Mouse (Mus musculus): Measurements from ENCODE around the gene Kcnk13. TPM values are rescaled to one million over a fixed set of nuclear protein-coding genes. Genes with fewer than 3 reads are reported as not detected.

Kcnk13 gene
- not detected for polyA plus RNA-seq (2012; fragmentation: generic; extraction: Trizol)

DNA sequence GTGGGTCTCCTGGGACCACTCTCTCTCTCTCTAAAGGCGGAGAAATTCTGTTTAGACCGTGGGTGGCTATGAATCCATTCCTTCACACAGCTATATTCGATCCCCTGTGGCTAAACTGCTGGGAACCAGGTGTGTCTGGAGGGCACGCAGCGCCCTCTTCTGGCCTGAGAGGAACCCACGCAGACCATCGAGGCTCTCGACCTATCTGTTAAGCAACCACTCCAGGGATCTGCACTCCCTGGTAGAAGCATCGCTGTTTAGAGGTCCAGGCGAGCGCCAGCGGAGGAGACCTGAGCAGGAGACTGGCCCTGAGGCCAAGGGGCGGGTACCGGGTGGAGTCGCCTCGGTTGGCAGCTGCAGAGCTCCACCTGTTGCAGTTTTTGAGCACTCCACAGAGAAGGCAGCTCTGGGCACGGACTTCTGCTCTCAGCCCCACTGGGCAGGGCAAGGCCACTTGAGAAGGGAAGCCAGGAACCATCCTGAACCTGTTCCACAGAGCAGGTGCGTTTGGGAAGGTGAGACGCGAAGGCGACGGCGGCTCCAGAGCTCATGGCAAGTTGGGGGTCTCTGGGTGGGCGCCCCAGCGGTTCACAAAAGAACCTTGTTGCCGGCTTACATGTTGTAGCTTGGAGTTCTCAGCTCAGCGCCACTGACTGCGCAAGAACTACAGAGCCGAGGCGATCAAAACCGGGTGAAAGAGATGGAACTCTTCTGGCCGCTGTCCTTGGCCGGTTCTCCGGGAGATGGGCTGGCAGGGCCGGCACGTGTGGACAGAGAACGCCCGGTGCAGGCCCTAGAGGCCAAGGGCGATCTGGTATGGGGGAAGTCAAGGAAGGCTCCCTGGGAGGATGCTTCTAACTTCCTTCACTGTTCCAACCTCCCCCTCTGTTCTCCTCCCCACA lies at the start of gene Kcnk13:
TSS of gene Kcnk13 (plus strand) at position 199 of the 902 bp plus-strand sequence.

DNA sequence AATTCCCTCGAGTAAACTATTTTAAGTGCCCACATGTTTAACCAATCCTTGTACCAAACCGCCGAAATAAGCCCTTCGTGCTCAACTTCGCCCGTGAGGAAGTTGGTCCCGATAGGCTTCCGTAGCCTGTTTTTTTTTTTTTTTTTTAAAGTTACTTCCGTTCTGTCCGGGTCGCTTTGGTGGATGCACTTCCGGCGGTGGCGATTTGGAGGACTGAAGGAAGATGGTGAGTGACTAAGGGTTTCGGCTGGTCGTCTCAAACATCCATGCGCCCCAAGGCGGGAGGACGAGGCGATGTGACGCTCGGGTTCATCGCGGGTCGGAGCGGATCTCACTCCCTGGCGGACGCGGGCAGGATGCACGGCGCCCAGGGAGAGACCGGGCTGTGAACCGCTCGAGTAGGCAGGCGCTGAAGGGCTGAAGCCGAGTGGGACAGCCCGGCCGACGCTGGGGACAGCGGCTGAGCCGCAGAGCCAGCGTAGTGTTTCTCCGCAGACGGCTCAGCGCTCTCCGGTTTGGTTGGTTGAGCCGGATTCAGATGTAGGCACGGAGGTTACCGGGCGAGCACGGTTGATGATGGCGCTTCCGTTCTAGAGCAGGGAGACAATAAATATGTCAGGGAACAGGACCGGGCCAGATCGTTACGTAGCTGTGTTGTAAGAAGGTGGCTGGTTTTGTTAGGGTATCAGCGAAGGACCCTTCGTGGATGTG lies 145.8 kb downstream of the Kcnk13 start, which contains the start of gene Psmc1:
TSS of gene Psmc1 (plus strand) at position 169 of the 711 bp plus-strand sequence.

Other genes starting within 250 kb of the Kcnk13 start
- 1 to 10 TPM in 1 of 2 experiments, under 1 TPM in 1; 0.96 to 6.8 TPM for gene Efcab11, start 80.1 kb upstream of the Kcnk13 start, polyA plus RNA-seq (2012; fragmentation: generic; extraction: Trizol)
- 10 to 100 TPM; 25.9 to 26.6 TPM for gene Tdp1, start 80.0 kb upstream of the Kcnk13 start, polyA plus RNA-seq (2012; fragmentation: generic; extraction: Trizol)
- 100 to 1,000 TPM in 1 of 2 experiments, 10 to 100 TPM in 1; 97.1 to 135 TPM for gene Psmc1, start 145.7 kb downstream of the Kcnk13 start, polyA plus RNA-seq (2012; fragmentation: generic; extraction: Trizol)
- 10 to 100 TPM in 1 of 2 experiments, 1 to 10 TPM in 1; 7.5 to 13.1 TPM for gene Nrde2, start 195.2 kb downstream of the Kcnk13 start, polyA plus RNA-seq (2012; fragmentation: generic; extraction: Trizol)
- 100 to 1,000 TPM in 1 of 2 experiments, 10 to 100 TPM in 1; 55.2 to 327 TPM for gene Calm1, start 234.9 kb downstream of the Kcnk13 start, polyA plus RNA-seq (2012; fragmentation: generic; extraction: Trizol)

Measured in C3H10T1/2 (cell line).